Mouse (Mus musculus) kidney, adult 10 weeks (tissue): ENCODE results near the gene Vmn2r24. TPM values are rescaled to one million over a fixed set of nuclear protein-coding genes. Genes with fewer than 3 reads are reported as not detected.

Source experiments
- polyA plus RNA-seq: library from polyadenylated mRNA; stranded (reverse); fragments of 350-450 nt; fragmentation: Illumina TruSeq; extraction: RNeasy Lipid Tissue Mini Kit (QIAGEN cat#74804); gene quantifications from one replicate; pipeline ENCODE4 v1.2.3, GENCODE M21; 2014; ENCODE audit warnings: low read depth, low replicate concordance

The Vmn2r24 gene
- not detected for polyA plus RNA-seq

GRCm38 (mm10) chr6:123778579-123778978, at the start of gene Vmn2r24:
TSS of gene Vmn2r24 (plus strand) at chr6:123778879.

DNA sequence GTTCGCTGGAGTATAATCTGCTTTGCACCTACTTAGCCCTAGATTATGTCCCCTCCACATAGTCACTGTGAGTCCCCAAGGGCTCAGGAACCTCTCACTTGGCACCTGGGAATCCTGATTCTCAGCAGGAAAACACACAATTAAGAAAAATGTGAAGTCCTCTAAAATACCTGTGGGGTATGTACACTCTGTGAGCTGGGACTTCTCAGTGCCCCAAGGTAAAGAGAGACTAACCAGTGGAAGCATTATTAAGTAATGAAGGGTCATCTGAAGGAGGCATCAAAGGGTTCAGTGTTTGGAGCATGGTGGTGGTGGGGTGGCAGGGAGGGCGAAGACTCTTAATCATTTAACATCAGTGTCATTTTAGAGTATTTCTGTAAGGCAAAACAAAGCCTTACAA, 74.7 kb downstream of the Vmn2r24 start, which contains the start of gene Vmn2r25:
Gene Vmn2r25, minus strand, starts transcription at position 101 of the 400 bp plus-strand sequence.

Other genes with a start within 250 kb of the Vmn2r24 start
- gene Vmn2r21, start 245.5 kb upstream of the Vmn2r24 start, polyA plus RNA-seq = not detected
- gene Vmn2r22, start 128.2 kb upstream of the Vmn2r24 start, polyA plus RNA-seq = not detected
- not detected for gene Vmn2r23, start 76.2 kb upstream of the Vmn2r24 start, polyA plus RNA-seq
- gene Vmn2r25, start 74.6 kb downstream of the Vmn2r24 start, polyA plus RNA-seq = not detected
- gene Vmn2r26, start 245.7 kb downstream of the Vmn2r24 start, polyA plus RNA-seq = not detected